Mouse (Mus musculus): ENCODE measurements around the gene Trim16. TPM values are rescaled to one million over a fixed set of nuclear protein-coding genes. Genes with fewer than 3 reads are reported as not detected.

The Trim16 gene
- polyA plus RNA-seq, 1 experiment from 2014 or later: 2.7 TPM

DNA sequence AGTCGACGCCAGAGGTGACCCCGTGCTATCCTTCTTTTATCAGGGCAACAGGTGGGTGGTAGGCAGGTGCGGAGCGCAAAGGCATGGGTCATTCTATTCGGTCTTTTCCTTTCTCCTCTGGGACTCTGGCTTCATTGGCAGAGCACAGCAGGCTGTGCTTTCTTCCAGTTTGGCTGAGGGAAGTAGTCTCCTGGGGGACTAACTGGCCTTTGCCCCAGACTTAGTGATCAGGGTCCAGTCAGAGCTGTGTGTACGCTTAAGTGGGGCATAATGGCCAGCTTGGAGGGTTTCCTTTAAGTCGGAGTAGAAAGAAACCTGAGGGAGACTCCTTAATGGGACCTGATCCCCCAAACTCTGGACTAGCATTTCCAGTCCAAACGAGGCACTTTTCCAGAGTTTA is 53.4 kb downstream of the Trim16 start:
- Histone ChIP-seq H3K4me2 (ENCODE audit: low read length) (no peak overlapping the region), H3K4me1 (ENCODE audit: control insufficient read depth, insufficient read depth, low read length) (no peaks in the 10 kb centered on the region), H3K36me3 (ENCODE audit: control insufficient read depth, insufficient read depth, low read length) (no peaks in the 10 kb centered on the region), H3K9me3 (replicated peaks; ENCODE audit: control insufficient read depth, low read length) (no peaks in the 10 kb centered on the region), H3K27me3 (replicated peaks; ENCODE audit: control insufficient read depth, insufficient read depth, low read length) (no peaks in the 10 kb centered on the region), H3K27ac (ENCODE audit: low read depth, low read length) (no peak overlapping the region), H3K4me3 (ENCODE audit: low read depth, low read length) (no peak overlapping the region), H3K9ac (ENCODE audit: low read length) (no peak overlapping the region)
- DNase-seq (ENCODE audit: low spot score) (no peak), ATAC-seq (no peak)
- WGBS: 83% methylated on average over 9 of the region's 9 CpGs

DNA sequence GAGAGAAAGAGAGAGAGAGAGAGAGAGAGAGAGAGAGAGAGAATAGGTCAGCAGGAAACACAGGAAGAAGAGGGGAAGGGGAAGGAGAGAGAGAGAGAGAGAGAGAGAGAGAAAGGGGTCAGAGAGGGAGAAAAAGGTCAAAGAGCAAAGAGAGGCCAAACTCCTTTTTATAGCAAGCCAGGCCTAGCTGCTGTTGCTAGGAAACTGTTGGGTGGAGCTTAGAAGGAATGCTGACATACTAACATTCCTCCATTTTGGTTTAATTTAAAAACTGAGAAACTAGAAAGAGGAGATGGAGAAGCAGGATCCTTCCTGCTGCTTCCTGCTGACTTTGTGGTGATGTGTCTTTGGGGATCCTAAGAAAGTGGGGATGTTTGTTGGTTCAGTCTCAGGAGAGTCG is 55.7 kb downstream of the Trim16 start:
- Histone ChIP-seq H3K9ac (ENCODE audit: low read length) (no peak overlapping the region), H3K4me2 (ENCODE audit: low read length) (no peak overlapping the region), H3K27ac (ENCODE audit: low read depth, low read length) (no peak overlapping the region), H3K4me1 (ENCODE audit: control insufficient read depth, insufficient read depth, low read length) (no peaks in the 10 kb centered on the region), H3K4me3 (ENCODE audit: low read depth, low read length) (no peak overlapping the region), H3K9me3 (replicated peaks; ENCODE audit: control insufficient read depth, low read length) (no peaks in the 10 kb centered on the region), H3K27me3 (replicated peaks; ENCODE audit: control insufficient read depth, insufficient read depth, low read length) (no peaks in the 10 kb centered on the region), H3K36me3 (ENCODE audit: control insufficient read depth, insufficient read depth, low read length) (no peaks in the 10 kb centered on the region)
- no peak for DNase-seq (ENCODE audit: low spot score)
- WGBS: 92% methylated on average over 1 of the region's 1 CpGs
- ATAC-seq: no peak

DNA sequence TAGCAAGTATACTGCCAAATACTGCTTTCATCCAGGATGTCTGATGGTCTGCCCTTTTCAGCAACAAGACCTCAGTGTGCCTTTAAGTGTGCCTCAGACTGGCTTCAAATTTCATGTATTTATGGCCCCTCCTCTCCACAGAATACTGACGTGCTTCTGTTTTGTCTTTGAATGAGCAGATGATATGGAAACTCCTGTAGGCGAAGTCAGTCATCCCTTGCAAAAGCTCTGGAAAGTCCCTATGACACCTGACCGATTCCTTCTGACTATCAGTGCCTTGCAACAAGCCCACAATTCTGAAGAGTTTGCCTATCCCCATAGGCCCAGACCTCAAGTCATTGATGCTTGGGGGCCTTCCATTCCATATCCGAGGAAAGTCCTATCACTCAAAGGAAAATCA is 56.4 kb downstream of the Trim16 start:
- no peak for ATAC-seq
- H3K9ac ChIP-seq (ENCODE audit: low read length): no peak overlapping the region
- H3K36me3 ChIP-seq (ENCODE audit: control insufficient read depth, insufficient read depth, low read length): no peaks in the 10 kb centered on the region
- no peak overlapping the region for H3K4me3 ChIP-seq (ENCODE audit: low read depth, low read length)
- no peaks in the 10 kb centered on the region for H3K4me1 ChIP-seq (ENCODE audit: control insufficient read depth, insufficient read depth, low read length)
- H3K9me3 ChIP-seq (replicated peaks; ENCODE audit: control insufficient read depth, low read length): no peaks in the 10 kb centered on the region
- H3K27ac ChIP-seq (ENCODE audit: low read depth, low read length): no peak overlapping the region
- H3K27me3 ChIP-seq (replicated peaks; ENCODE audit: control insufficient read depth, insufficient read depth, low read length): no peaks in the 10 kb centered on the region
- DNase-seq (ENCODE audit: low spot score): no peak
- WGBS: 84% methylated on average over 4 of the region's 4 CpGs
- no peak overlapping the region for H3K4me2 ChIP-seq (ENCODE audit: low read length)

DNA sequence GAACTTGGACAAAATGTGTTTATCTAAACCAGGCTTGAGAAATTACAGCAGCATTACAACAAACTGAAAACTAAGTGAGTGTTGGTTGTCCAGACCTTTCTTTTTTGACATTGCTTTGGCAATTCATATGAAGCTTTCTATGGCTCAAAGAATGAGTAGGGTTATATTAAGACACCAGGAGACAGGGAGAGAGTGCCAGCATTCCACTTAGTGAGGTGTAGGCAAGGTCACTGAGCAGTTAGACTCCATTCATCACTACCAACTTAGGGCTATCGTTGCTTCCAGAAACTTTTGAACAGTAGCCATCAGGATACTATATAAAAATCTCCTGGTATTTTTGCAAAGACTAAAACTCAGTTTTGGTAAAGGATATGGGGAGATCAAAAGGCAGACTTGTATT is 57.4 kb downstream of the Trim16 start:
- no peak overlapping the region for H3K4me2 ChIP-seq (ENCODE audit: low read length)
- no peak overlapping the region for H3K4me3 ChIP-seq (ENCODE audit: low read depth, low read length)
- H3K27me3 ChIP-seq (replicated peaks; ENCODE audit: control insufficient read depth, insufficient read depth, low read length): no peaks in the 10 kb centered on the region
- WGBS: 93% methylated on average over 1 of the region's 1 CpGs
- H3K27ac ChIP-seq (ENCODE audit: low read depth, low read length): no peak overlapping the region
- no peak overlapping the region for H3K9ac ChIP-seq (ENCODE audit: low read length)
- 0 out of 2 replicates have a peak, but pooled peaks cover 2% of the 10 kb centered on the region for H3K36me3 ChIP-seq (ENCODE audit: control insufficient read depth, insufficient read depth, low read length)
- ATAC-seq (no peak), DNase-seq (ENCODE audit: low spot score) (no peak)
- H3K9me3 ChIP-seq (replicated peaks; ENCODE audit: control insufficient read depth, low read length): no peaks in the 10 kb centered on the region
- no peaks in the 10 kb centered on the region for H3K4me1 ChIP-seq (ENCODE audit: control insufficient read depth, insufficient read depth, low read length)

DNA sequence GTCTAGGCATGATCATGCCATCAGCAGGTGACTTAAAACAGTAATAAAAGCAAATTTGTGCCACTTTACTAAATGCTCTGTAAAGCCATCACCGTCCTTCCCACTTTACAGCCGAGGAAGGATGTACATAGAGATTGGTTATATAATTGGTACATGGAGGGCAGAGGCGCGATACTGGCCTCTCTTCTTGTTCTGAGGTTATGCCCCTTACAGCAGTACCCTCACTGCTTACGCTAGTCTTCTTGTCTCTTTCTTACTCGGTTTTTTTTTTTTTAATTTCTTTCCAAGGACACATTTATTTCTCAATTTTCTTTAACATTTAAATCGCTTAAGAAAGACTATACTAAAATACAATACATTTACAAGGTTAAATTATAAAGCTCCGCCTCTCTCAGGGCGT is 58.7 kb downstream of the Trim16 start:
- peak overlapping the region; percentile 68 for H3K4me2 ChIP-seq (ENCODE audit: low read length)
- no peaks in the 10 kb centered on the region for H3K27me3 ChIP-seq (replicated peaks; ENCODE audit: control insufficient read depth, insufficient read depth, low read length)
- H3K4me1 ChIP-seq (ENCODE audit: control insufficient read depth, insufficient read depth, low read length): no peaks in the 10 kb centered on the region
- no peaks in the 10 kb centered on the region for H3K9me3 ChIP-seq (replicated peaks; ENCODE audit: control insufficient read depth, low read length)
- H3K36me3 ChIP-seq (ENCODE audit: control insufficient read depth, insufficient read depth, low read length): 0 out of 2 replicates have a peak, but pooled peaks cover 3% of the 10 kb centered on the region
- peak overlapping the region; percentile 67 for H3K4me3 ChIP-seq (ENCODE audit: low read depth, low read length)
- ATAC-seq (peak; percentile 21), DNase-seq (ENCODE audit: low spot score) (peak; percentile 5)
- 28% methylated on average over 9 of the region's 9 CpGs for WGBS
- no peak overlapping the region for H3K27ac ChIP-seq (ENCODE audit: low read depth, low read length)
- peak overlapping the region; percentile 21; the same call in 1 of the 2 replicates for H3K9ac ChIP-seq (ENCODE audit: low read length)

DNA sequence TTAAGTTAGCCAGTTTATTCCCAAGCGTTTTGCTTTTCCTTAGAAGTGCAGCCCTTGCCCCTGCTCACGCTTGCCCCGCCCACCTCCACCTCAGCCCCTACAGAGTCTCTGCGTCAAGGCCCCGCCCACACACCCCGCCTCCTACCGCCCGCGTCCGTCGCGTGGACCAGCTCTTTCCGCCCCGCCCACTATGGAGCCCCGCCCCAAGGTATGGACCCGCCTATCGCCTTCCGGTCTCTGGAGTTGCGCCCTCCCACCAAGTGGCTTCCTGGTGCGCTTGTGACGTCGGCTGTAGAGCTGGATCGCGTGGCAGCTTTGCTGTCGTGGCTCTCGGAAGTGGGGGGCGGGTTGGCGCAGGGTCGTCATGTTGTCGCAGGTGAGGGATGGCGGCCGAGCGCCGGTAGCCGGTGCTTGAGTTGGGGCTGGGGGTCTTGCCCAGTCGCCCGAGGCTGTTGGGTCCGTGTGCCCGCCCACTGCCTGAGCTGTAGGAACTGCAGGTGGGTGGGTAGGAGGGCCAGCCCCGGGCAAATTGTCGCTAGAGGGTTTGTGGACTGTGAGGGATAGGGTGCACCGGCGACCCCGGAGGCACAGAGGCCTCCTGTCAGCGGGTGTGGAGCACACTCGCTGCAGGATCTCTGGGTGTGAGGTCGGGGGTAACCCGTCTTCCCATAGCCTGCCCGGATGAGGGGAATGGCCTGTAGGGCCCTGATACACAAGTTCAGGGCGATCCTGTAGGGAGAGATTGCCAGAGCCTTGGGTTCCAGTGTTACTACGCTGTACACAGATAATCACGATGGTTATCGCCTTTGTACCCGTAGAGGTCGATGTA is 59.4 kb downstream of the Trim16 start, which contains the start of gene Tvp23b:
Tvp23b (plus strand) TSS at position 236 of the 829 bp plus-strand sequence.
- no peaks in the 10 kb centered on the region for H3K4me1 ChIP-seq (ENCODE audit: control insufficient read depth, insufficient read depth, low read length)
- DNase-seq (ENCODE audit: low spot score) (peak; percentile 99), ATAC-seq (peak; percentile 98)
- H3K36me3 ChIP-seq (ENCODE audit: control insufficient read depth, insufficient read depth, low read length): 0 out of 2 replicates have a peak, but pooled peaks cover 7% of the 10 kb centered on the region
- no peaks in the 10 kb centered on the region for H3K27me3 ChIP-seq (replicated peaks; ENCODE audit: control insufficient read depth, insufficient read depth, low read length)
- peak within 1 kb of the TSS; percentile 84 for H3K9ac ChIP-seq (ENCODE audit: low read length)
- peak within 1 kb of the TSS; percentile 76 for H3K27ac ChIP-seq (ENCODE audit: low read depth, low read length)
- WGBS: 2% methylated on average over 55 of the region's 55 CpGs
- peak within 1 kb of the TSS; percentile 68 for H3K4me2 ChIP-seq (ENCODE audit: low read length)
- no peaks in the 10 kb centered on the region for H3K9me3 ChIP-seq (replicated peaks; ENCODE audit: control insufficient read depth, low read length)
- peak within 1 kb of the TSS; percentile 67 for H3K4me3 ChIP-seq (ENCODE audit: low read depth, low read length)

DNA sequence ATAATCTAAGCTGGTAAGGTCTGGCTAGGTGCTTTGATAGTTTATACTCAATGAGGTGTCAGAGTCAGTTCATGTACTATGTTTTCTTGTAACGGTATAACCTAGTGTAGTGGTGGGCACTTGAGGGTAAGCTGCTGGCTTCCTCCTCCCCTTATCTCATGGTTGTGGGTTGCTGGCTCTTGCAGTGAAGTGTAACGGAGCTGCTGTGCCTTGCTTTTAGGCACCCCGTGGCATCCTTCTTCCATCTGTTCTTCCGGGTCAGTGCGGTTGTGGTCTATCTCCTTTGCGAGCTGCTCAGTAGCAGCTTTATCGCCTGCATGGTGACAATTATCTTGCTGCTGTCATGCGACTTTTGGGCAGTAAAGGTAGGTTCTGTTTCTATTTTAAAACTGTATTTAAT is 63.4 kb downstream of the Trim16 start:
- Histone ChIP-seq H3K4me2 (ENCODE audit: low read length) (no peak overlapping the region), H3K9ac (ENCODE audit: low read length) (no peak overlapping the region), H3K27me3 (replicated peaks; ENCODE audit: control insufficient read depth, insufficient read depth, low read length) (no peaks in the 10 kb centered on the region), H3K4me1 (ENCODE audit: control insufficient read depth, insufficient read depth, low read length) (no peaks in the 10 kb centered on the region), H3K36me3 (ENCODE audit: control insufficient read depth, insufficient read depth, low read length) (peaks cover 35% of the 10 kb centered on the region), H3K27ac (ENCODE audit: low read depth, low read length) (no peak overlapping the region), H3K9me3 (replicated peaks; ENCODE audit: control insufficient read depth, low read length) (no peaks in the 10 kb centered on the region), H3K4me3 (ENCODE audit: low read depth, low read length) (no peak overlapping the region)
- DNase-seq (ENCODE audit: low spot score) (no peak), ATAC-seq (no peak)
- 95% methylated on average over 8 of the region's 8 CpGs for WGBS

DNA sequence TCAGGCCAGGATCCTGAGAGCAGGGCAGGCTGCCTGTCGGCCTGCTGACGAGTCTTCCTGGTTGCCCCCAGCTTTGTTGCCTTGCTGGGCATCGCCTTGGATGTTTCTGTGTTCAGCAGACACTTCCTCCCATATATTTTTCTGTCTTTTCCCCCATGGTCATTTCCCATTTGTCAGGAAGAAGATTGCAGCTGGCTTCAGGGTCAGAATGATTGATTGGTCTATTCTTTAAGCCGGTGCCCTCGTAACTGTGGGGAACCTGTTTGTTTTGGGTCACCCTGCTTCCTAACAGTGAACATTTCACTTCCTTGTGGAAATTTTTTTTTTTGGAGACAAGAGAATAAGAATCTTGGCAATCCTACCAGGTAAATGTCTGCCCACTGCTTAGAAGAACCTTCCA is 65.3 kb downstream of the Trim16 start:
- Histone ChIP-seq H3K4me2 (ENCODE audit: low read length) (no peak overlapping the region), H3K4me1 (ENCODE audit: control insufficient read depth, insufficient read depth, low read length) (no peaks in the 10 kb centered on the region), H3K9me3 (replicated peaks; ENCODE audit: control insufficient read depth, low read length) (no peaks in the 10 kb centered on the region), H3K4me3 (ENCODE audit: low read depth, low read length) (no peak overlapping the region), H3K27me3 (replicated peaks; ENCODE audit: control insufficient read depth, insufficient read depth, low read length) (no peaks in the 10 kb centered on the region), H3K9ac (ENCODE audit: low read length) (no peak overlapping the region), H3K36me3 (ENCODE audit: control insufficient read depth, insufficient read depth, low read length) (peaks cover 44% of the 10 kb centered on the region), H3K27ac (ENCODE audit: low read depth, low read length) (no peak overlapping the region)
- ATAC-seq: no peak
- DNase-seq (ENCODE audit: low spot score): no peak
- 90% methylated on average over 5 of the region's 5 CpGs for WGBS

DNA sequence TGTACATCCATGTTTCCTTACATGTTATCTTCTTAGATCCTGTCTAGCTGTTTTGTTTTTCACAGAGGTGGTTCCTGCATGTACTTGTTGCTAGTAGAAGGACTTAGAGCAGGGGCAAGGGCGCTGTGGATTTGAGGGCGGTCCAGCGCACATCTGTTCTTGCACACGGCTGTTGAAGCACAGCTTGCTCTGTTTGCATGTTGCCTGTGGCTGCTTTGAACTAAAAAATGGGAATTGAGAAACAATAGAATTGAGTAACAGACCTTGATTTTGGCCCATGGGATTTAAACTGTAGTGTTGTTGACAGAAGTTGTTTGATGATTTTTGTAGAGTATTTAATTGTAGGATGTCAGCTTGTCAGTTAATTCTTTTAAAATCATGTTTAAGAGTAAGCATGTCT is 70.8 kb downstream of the Trim16 start:
- Histone ChIP-seq H3K36me3 (ENCODE audit: control insufficient read depth, insufficient read depth, low read length) (peaks cover 55% of the 10 kb centered on the region), H3K27me3 (replicated peaks; ENCODE audit: control insufficient read depth, insufficient read depth, low read length) (no peaks in the 10 kb centered on the region), H3K9ac (ENCODE audit: low read length) (no peak overlapping the region), H3K4me1 (ENCODE audit: control insufficient read depth, insufficient read depth, low read length) (no peaks in the 10 kb centered on the region), H3K4me2 (ENCODE audit: low read length) (no peak overlapping the region), H3K9me3 (replicated peaks; ENCODE audit: control insufficient read depth, low read length) (no peaks in the 10 kb centered on the region), H3K27ac (ENCODE audit: low read depth, low read length) (no peak overlapping the region), H3K4me3 (ENCODE audit: low read depth, low read length) (no peak overlapping the region)
- no peak for DNase-seq (ENCODE audit: low spot score)
- ATAC-seq: no peak
- 86% methylated on average over 4 of the region's 4 CpGs for WGBS

Measured in forebrain, embryonic 14.5 days (tissue).